Mouse (Mus musculus) CD4-positive, CD25-positive, alpha-beta regulatory T cell, adult 2 months (primary cell): ENCODE data around the gene Ccdc150.

ENCODE experiments used
- DNase-seq: peaks from one replicate; pipeline ENCODE4 v3.0.0-alpha.2; 2012; ENCODE audit warnings: low read depth, low spot score

Gene Ccdc150

GRCm38 (mm10) chr1:54250158-54250866 is at the start of gene Ccdc150:
TSS of gene Ccdc150 (plus strand) at chr1:54250683.
- peak; percentile 89 for DNase-seq

GRCm38 (mm10) chr1:54220273-54220672 is 30.2 kb upstream of the Ccdc150 start:
- no peak for DNase-seq

- no peak for DNase-seq
Observed at GRCm38 (mm10) chr1:54242722-54243121, 7.8 kb upstream of the Ccdc150 start.

GRCm38 (mm10) chr1:54275552-54275951 is 25.1 kb downstream of the Ccdc150 start:
- peak; percentile 16 for DNase-seq

- peak; percentile 40 for DNase-seq
Observed at GRCm38 (mm10) chr1:54279628-54280027, 29.1 kb downstream of the Ccdc150 start.

GRCm38 (mm10) chr1:54280651-54281050 is 30.2 kb downstream of the Ccdc150 start:
- no peak for DNase-seq

- no peak for DNase-seq
Observed at GRCm38 (mm10) chr1:54306404-54306803, 55.9 kb downstream of the Ccdc150 start.

- DNase-seq: no peak
Observed at GRCm38 (mm10) chr1:54326647-54327046, 76.2 kb downstream of the Ccdc150 start.

- DNase-seq: no peak
Observed at GRCm38 (mm10) chr1:54327876-54328545, 77.5 kb downstream of the Ccdc150 start.

- DNase-seq: peak; percentile 48
Observed at GRCm38 (mm10) chr1:54332988-54333387, 82.5 kb downstream of the Ccdc150 start.

GRCm38 (mm10) chr1:54354786-54355185 is 104.3 kb downstream of the Ccdc150 start:
- no peak for DNase-seq

GRCm38 (mm10) chr1:54355485-54355884 is 105.0 kb downstream of the Ccdc150 start:
- DNase-seq: no peak

GRCm38 (mm10) chr1:54356566-54356965 is 106.1 kb downstream of the Ccdc150 start:
- DNase-seq: no peak

GRCm38 (mm10) chr1:54377506-54378051 is 127.1 kb downstream of the Ccdc150 start:
- DNase-seq: no peak

- peak; percentile 72 for DNase-seq
Observed at GRCm38 (mm10) chr1:54380978-54381914, 130.8 kb downstream of the Ccdc150 start.

GRCm38 (mm10) chr1:54384221-54384620 is 133.7 kb downstream of the Ccdc150 start:
- DNase-seq: no peak

GRCm38 (mm10) chr1:54402736-54403135 is 152.3 kb downstream of the Ccdc150 start:
- no peak for DNase-seq
